Mouse (Mus musculus): Measurements from ENCODE around the gene Prrt2.

Prrt2 gene

GRCm38 (mm10) chr7:127020901-127021562 is at the start of gene Prrt2, which contains the start of gene Gm42742:
Prrt2 (minus strand) TSS chr7:127021211.
Gm42742 (minus strand) TSS chr7:127021097.
- DNase-seq (ENCODE audit: low spot score in 2 of 2): peak; percentile 67 to 70

DNA sequence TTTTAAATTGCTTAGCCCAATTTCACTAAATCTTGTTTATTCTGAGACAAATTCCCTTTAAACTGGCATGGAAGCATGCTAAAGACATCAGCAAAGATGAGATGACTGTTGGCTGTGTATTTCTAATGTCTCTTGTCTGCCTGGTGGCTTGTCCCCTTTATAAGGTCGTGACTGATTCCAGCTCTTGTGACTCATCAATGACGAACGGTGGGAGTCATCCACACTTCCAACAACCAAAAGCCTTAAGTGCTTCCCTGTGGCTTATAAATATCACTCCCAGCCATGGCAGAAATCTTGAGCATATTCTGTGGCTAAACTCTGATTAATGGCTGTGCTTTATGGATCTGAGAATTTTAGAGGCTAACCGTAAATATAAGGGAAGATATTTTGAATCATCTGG is 45.3 kb upstream of the Prrt2 start:
- DNase-seq (ENCODE audit: low spot score in 2 of 2): no peak

GRCm38 (mm10) chr7:127065538-127065937 is 44.5 kb upstream of the Prrt2 start:
- DNase-seq (ENCODE audit: low spot score in 2 of 2): no peak

GRCm38 (mm10) chr7:127055026-127055585 is 34.1 kb upstream of the Prrt2 start:
- DNase-seq (ENCODE audit: low spot score in 2 of 2): no peak

DNA sequence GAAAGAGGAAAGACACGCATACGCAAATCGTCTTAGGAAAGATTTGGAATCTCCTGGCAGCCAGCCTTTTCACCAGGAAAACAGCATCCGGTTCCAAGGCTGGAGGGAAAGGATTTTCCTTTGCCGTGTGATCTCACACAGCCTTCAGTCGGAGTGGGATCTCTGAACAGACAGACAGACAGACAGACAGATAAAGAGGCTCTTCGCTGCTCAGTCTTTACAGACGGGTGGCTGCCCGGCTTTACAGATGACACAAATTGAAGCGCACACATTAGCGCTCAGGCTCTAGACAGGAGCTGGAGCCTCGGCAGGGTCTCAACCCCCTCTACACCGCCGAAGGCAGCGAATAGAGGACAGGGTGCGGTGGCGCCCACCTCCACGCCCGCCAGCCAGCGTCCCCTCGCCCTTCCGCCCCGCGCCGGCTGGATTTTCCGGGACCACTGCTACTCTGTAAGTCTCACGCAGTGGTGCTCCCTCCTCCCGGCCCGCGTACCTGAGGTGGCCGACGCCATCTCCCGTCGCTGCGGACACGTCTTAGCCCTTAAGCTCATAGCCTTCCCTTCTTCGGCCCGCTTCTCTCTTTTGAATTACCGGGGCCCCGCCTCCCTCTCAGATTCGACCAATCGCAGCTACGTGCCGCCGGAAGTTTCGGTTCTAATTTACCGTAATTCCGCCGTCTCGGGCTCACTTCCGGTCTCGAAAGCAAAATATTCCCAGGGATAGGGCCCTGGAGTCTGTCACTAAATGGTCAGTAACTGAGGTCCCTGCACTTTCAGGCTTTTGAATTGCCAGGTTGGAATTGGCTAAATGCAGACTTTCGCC is 21.1 kb upstream of the Prrt2 start, which contains the start of gene Kif22:
Gene Kif22, minus strand, starts transcription at position 621 of the 822 bp plus-strand sequence.
- peak; percentile 74 to 84 for DNase-seq (ENCODE audit: low spot score in 2 of 2)

GRCm38 (mm10) chr7:127031244-127031643 is 10.2 kb upstream of the Prrt2 start:
- DNase-seq (ENCODE audit: low spot score in 2 of 2): no peak

GRCm38 (mm10) chr7:127030172-127030571 is 9.2 kb upstream of the Prrt2 start:
- no peak for DNase-seq (ENCODE audit: low spot score in 2 of 2)

GRCm38 (mm10) chr7:127027885-127028284 is 6.9 kb upstream of the Prrt2 start:
- no peak for DNase-seq (ENCODE audit: low spot score in 2 of 2)

DNA sequence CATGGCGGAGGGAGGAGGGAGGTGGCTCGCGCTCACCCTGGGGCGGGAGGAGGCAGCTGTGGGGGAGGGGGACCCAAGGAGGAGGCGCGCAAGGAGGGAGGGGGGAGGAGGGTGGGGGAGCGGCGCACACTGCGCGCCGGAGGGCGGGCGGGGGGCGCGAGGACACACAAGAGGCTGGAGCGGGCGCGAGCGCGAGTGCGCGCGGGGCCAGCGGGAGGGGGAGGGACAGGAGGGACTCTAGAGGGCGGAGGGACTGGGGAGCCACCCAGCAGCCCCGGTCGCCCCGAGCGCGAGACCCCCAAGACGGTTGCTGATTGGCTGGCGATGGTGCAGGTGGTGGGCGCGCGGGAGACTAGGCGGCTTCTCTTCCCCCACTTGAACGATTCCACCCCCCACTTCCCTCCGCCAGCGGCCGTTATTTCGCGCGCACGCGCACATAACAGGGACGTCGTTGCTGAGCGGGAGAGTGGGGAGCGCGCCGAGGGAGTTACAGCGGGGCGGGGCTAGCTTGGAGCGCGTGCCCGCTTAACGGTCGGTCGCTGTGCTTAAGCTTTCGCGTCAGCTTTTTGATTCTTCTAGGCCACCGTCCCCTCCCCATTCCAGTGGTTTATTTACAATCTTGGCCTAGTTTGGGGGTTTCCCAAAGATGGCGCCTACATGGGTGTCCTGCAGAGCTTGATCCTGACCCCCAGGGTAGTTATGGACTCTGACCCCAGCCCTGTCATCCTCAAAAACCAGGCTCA is 6.1 kb upstream of the Prrt2 start, which contains the start of gene Maz:
Gene Maz, minus strand, starts transcription at position 54 of the 743 bp plus-strand sequence.
- DNase-seq (ENCODE audit: low spot score in 2 of 2): peak; percentile 99

DNA sequence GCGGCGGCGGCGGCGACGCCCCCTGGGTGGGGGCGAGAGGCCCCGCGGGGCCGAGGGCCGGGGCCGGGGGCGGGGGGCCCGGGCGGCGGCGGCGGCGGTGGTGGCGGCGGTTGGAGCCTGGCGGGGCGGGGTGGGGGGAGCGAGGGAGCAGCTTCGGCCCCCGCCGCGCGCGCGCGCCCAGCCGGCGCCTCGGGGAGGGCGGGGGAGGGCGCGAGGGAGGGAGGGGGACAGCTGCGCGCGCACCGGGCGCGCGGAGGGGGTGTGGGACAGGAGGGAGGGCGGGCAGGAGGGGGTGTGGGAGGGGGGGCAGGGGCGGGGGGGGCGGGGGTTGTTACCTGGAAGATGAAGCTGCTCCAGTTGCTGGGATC is 5.6 kb upstream of the Prrt2 start:
- no peak for DNase-seq (ENCODE audit: low spot score in 2 of 2)

- DNase-seq (ENCODE audit: low spot score in 2 of 2): peak; percentile 72 to 76
Observed at GRCm38 (mm10) chr7:127026161-127026600, 5.2 kb upstream of the Prrt2 start.

GRCm38 (mm10) chr7:127025556-127026160 is 4.6 kb upstream of the Prrt2 start:
- DNase-seq (ENCODE audit: low spot score in 2 of 2): peak; percentile 35 to 54

GRCm38 (mm10) chr7:127024755-127025555 is 3.9 kb upstream of the Prrt2 start:
- peak; percentile 79 to 82 for DNase-seq (ENCODE audit: low spot score in 2 of 2)

GRCm38 (mm10) chr7:127023896-127024690 is 3.1 kb upstream of the Prrt2 start:
- peak in 1 of 2 experiments; percentile 20 for DNase-seq (ENCODE audit: low spot score in 2 of 2)

DNA sequence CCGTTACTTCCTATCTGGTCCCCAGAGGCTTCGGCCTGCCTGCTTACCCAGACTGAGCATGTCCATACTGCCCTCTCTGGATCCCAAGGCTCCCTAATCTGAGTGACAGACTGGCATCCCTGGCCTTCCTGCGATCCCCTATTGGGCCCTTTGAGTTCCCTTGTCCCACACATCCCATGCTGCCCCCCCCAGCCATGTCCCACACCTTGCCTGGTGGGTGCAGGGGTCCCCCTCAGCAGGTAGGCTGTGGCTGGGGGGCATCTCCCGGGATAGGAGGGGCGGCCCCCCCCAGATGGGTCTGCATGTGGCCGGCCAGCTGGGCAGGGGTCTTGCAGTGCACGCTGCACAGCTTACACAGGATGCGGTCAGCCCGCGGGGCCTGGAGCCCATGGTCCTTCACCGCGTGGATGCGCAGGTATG is 2.3 kb upstream of the Prrt2 start:
- peak; percentile 30 to 44 for DNase-seq (ENCODE audit: low spot score in 2 of 2)

DNA sequence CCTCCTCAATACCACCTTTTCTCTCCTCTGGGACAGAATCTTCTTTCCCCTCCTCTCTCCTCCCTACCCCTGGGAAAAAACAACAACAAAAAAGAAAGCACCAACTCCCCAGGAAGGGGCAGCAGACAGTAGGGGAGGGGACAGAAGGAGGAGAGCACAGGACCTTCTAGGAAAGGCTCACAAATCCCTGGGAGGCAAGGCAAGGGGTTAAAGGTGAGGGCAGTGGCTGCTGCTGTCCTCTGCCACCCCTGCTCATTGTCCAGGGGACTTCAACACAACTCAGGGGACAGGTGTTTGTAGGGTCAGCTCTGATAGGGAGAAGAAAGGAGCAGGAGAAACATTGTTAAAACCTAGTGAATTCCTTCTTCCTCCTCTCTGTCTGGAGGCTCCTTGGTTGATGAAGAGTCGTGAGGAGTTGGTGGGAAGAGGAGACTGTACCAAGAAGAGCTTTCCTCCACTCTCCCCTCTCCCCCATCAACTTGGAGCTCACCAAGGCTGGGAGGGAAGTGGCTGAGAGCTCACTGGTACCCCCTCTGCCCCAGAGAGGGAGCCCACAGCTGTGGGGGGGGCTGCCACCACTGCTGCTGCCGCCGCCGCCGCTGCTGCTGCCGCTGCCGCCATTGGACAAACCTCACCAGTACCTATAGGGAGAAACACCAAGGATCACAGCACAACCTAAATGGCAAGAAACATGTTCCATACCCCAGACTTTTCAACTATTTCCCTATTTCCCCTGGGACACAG is 1.7 kb upstream of the Prrt2 start:
- peak in 1 of 2 experiments; percentile 16 for DNase-seq (ENCODE audit: low spot score in 2 of 2)

- DNase-seq (ENCODE audit: low spot score in 2 of 2): no peak
Observed at GRCm38 (mm10) chr7:127021563-127022527, 834 bp upstream of the Prrt2 start.

- DNase-seq (ENCODE audit: low spot score in 2 of 2): no peak
Observed at GRCm38 (mm10) chr7:127020491-127020890, 520 bp downstream of the Prrt2 start.
